Mouse (Mus musculus): ENCODE measurements at regions not wholly inside any gene's neighbourhood (a gene's known extent, or its start where the extent isn't known, plus 50 kb on each side); places are given as distances from the start of the nearest gene placed in this dataset.
A peak's percentile ranks its signal among the peaks of the same experiment; 100 is the strongest.
"Not testable (repeated sequence)": the region's sequence is repeated elsewhere in the genome, so short reads cannot be mapped to it uniquely, and the experiment has no call there.

DNA sequence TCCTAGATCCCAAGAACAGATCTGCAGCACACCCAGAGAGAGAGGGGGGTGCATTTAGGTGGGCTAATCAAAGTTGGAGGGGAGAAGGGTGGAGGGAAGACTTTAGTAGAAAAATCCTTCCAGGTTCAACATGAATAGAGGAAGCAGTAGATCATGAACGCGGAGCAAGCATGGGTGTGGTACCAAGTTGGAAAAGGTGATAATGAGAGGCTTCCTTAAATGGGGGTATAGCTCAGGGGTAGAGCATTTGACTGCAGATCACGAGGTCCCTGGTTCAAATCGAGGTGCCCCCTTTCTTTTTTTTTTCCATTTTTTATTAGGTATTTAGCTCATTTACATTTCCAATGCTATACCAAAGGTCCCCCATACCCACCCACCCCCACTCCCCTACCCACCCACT lies 54.0 kb upstream of the Krba1 start:
- not testable (repeated sequence) for DNase-seq

DNA sequence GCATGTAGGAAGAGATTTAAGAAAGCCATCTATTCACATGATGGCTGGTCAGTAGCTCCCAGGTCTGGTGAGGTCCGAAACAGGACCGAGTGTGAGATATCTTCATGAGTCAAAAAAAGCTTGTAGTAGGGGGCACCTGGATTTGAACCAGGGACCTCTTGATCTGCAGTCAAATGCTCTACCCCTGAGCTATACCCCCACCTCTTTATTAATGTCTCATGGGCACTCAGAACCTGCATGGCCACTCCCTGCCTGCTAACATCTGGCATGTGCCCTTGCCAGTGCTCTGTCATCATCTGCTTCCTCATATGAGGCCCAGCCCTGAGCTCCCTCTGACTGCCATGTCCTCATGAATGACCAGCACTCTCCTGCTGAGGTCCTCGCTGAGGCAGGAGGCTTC lies 58.4 kb upstream of the Krba1 start:
- not testable (repeated sequence) for DNase-seq

DNA sequence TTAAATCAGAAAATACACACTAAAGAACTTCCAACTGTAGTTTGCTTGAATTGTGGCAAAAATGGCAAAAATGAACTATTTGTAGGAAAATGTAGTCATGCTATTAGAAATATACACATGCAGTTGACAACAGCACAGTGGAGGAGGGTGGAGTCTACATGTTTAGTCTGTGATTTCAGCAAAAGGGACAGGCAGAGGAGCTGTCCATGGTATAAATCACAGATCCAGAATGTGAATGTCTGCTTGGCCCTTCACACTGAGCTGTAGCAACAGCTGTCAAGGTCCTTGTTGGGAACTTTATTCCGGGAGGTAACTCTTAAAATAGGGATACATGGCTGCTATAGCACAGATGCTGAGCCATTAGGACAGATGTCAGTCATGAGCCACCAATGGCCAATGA lies 107.4 kb upstream of the Krba1 start:
- no peak for DNase-seq

DNA sequence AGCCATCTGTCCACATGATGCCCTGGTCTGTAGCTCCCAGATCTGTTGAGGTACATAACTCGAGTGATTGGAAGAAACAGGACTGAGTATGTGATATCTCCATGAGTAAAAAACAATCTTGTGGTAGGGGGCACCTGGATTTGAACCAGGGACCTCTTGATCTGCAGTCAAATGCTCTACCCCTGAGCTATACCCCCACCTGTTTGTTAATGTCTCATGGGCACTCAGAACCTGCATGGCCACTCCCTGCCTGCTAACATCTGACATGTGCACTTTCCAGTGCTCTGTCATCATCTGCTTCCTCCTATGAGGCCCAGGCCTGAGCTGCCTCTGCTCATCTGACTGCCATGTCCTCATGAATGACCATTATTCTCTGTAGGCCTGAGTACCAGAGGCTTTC lies 115.7 kb upstream of the Krba1 start:
- not testable (repeated sequence) for DNase-seq

DNA sequence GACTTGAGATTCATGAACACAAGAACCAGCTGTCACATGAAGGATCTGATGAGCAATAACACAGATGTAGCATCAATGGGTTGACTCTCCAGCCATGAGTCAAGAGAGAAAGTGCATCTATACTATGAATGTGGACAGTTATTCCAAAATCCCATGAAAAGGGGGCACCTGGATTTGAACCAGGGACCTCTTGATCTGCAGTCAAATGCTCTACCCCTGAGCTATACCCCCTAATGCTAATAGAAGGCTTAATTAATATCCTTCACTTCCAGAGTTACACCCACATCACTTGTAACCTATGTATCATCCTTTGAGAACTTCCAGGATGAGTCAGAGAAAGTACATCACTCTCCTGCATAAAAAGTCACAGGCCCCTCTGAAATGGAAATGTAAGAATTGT lies 133.8 kb upstream of the Krba1 start:
- DNase-seq: not testable (repeated sequence)

DNA sequence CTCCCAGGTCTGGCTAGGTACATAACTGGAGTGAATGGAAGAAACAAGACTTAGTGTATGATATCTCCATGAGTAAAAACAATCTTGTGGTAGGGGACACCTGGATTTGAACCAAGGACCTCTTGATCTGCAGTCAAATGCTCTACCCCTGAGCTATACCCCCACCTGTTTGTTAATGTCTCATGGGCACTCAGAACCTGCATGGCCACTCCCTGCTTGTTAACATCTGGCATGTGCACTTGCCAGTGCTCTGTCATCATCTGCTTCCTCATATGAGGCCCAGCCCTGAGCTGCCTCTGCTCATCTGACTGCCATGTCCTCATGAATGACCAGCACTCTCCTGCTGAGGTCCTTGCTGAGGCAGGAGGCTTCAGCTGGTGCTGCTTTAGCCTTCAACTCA lies 142.4 kb upstream of the Krba1 start:
- DNase-seq: not testable (repeated sequence)

DNA sequence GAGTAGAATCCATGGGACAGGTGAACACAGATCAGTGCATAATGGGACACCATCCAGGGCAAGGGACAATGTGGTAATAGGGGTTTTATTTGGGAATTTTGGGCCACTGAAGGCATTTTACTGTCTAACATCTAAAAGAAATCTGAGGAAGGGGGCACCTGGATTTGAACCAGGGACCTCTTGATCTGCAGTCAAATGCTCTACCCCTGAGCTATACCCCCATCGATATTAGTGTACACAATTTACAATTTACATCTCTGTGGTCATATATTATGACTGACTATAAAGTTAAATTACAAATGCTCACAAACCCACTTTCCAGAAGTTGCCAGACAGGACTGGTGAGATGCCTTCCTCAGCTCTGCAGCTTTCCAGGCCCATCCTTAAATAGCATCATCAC lies 143.4 kb upstream of the Krba1 start:
- no peak for DNase-seq

DNA sequence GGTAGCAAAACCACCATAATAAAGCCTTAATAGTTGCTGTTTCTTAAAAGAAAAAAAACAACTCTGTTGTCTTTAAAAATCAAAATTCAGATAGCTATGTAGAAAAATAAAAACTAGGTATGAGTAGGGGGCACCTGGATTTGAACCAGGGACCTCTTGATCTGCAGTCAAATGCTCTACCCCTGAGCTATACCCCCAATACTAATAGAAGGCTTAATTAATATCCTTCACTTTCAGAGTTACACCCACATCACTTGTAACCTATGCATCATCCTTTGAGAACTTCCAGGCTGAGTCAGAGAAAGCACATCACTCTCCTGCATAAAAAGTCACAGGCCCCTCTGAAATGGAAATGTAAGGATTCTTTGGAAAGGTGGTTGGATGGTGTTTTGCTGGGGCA lies 151.2 kb upstream of the Krba1 start:
- not testable (repeated sequence) for DNase-seq

DNA sequence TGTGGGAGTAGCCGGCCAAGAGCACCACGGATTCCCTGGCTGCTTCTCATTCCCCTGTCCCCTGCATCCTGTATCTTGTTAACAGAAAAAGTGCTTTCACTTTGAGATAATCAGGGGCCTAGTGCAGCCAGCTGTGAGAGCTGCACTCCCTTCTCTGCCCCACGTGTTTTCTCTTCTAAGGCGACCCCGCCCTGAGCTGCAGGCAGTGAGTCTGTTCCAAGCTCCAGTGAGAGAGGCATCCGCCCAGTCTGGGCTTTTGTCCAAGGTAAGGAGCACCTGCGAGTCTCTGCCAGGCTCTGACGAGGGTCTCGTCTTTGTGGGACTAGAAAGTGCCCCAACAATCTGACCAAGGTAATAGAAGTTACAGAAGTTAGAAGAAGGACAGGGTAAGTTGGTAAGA lies 141.0 kb upstream of the Zfp746 start:
- DNase-seq: no peak

DNA sequence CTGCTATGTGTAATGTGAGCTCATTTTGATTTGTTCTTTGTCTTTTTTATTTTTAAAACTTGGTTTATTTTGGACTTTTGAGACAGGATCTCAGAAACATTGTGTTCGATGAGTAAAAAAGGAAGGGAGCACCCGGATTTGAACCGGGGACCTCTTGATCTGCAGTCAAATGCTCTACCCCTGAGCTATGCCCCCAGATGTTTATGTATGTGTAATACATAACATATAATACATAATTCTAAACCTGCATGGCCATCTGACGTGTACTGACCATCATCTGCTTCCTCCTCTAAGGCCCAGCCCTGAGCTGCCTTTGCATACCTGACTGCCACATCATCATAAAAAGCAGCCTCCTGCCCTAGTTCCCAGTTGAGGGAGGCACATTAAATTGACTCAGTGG lies 137.8 kb upstream of the Zfp746 start:
- no peak for DNase-seq

DNA sequence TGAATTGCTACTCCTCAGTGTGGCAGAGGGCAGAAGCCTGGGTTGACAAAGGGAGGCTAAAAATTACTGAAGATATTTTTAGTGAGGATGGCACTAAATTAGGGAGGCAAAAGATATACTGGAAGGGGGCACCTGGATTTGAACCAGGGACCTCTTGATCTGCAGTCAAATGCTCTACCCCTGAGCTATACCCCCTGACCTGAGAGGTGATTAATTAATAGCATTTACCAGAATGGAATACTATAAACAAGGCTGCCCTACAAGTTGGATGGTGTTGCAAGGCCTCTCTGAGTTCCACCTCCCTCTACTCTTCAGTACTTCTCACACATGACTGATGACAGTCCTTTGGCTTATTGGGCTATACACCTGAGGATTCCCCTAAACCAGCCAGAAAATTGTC lies 136.6 kb upstream of the Zfp746 start:
- DNase-seq: no peak

DNA sequence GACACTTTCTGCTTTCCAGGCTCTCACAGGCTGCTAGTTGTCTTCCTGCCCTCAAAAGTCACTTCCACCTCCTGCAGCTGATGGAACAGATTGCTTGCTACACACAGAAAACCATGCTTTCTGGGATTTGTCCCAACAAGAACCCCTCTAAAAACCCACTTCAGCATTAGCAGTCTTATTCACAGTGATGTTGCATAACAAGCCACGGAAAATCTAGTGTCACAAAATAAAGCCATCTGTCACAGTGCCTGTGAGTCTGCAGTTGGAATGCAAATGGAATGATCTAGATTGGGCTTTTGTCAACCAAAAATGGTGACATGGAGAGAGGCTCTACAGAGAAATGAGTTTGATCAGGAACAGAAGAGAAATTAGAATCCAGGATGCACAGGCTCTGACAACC lies 135.4 kb upstream of the Zfp746 start:
- peak; percentile 18 to 39 for DNase-seq

DNA sequence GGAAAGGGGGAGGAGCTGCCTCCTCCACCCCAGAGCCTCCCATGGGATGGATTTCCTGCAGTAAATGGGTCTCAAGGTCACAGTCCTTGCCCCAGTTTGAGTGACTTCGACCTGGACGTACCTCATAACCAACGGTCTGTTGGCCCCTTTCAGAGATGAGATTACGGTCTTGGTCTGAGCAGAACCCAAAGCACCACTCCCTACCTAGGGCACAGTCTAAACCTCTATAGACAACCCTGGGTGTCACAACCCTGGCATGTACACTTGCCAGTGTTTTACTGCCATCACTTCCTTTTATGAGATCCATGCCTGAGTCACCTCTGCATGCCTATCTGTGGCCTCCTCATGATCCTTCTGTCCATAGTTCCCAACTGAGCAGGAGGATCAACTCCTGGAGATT lies 128.8 kb upstream of the Zfp746 start:
- DNase-seq: no peak

DNA sequence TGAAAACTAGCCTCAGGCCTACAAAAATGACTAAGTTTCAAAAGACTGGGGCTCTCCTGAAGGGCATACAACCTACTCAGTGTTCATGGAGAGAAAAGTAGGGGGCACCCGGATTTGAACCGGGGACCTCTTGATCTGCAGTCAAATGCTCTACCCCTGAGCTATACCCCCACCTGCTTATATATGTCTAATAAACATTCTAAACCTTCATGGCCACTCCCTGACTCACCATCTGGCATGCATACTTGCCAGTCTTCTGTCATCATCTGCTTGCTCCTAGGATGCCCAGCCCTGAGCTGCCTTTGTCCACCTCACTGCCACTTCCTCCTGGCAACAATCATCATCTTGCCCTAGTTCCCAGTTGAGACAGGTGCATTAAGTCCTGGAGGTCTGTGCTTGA lies 123.3 kb upstream of the Zfp746 start:
- DNase-seq: no peak

DNA sequence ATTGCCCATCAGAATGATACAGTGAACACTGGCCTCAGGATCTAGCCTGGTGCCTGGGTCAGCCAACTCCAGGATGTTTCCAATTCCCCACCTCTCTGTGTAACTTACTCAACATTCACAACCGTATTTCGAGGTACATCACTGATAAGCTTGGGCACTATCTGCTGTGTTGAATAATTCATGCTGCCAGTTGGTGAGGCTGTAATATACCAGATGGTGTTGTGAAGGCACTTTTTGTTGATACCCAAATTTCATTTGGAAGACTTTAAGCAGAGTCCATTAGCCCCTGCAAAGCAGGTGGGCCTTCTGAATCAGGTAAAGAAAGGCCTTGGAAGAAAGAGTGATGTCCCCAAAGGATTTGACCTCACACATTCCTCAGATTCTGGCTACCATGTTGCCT lies 122.7 kb upstream of the Zfp746 start:
- DNase-seq: no peak

DNA sequence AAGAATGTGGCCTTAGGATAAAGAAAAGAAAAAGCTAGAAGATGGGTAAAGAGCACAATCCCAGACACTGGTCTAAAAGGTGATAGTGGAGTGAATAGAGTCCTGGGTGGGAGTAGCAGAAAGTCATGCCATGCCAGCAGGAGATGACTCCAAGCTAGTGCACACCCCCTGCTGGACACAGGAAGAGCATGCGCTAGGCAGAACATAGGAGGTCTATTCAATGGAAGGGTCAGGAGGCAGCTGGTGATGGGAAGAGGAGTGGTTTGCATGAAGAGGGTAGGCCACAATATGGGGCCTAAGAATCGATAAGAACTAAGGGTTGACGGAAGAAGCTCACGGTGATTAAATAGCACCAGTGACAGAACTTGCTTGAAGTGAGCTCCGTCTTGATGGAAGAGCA lies 119.3 kb upstream of the Zfp746 start:
- DNase-seq: no peak

DNA sequence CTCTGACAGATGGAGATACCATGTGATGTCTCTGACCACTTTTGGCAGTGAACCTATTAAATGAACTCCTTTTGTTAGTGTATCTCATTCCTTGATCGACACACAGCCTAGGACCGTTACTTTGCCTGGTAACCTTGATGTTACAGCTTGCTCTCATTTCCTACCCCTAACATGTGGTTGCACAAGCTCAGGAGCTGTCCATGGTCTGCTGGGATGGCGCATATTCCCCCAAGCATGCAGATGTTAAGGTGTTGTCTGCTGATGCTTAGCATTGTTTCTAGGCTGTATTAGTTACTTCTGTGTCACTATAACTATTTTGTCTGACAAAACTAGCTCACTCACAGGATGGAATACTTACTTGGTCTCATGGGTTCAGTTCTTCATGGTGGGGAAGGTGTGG lies 113.6 kb upstream of the Zfp746 start:
- no peak for DNase-seq

DNA sequence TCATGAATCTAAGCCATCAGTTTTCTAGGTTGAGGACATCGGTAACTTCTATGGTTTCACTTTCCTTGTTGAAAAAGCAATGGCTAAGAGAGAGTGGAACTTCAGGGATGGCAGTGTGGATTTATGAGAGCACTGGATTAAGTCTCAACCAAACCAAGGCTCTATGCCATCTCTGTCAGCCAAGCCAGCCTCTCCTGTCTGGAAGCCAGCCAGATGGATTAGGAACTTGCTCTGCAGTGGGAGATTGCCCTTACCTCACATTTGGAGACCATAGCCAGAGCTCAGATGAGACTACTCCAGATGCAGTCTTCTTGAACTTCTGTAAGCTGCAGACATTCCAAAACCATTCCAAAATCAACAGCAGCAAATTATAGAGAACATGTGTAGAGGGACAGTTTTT lies 112.4 kb upstream of the Zfp746 start:
- no peak for DNase-seq

DNA sequence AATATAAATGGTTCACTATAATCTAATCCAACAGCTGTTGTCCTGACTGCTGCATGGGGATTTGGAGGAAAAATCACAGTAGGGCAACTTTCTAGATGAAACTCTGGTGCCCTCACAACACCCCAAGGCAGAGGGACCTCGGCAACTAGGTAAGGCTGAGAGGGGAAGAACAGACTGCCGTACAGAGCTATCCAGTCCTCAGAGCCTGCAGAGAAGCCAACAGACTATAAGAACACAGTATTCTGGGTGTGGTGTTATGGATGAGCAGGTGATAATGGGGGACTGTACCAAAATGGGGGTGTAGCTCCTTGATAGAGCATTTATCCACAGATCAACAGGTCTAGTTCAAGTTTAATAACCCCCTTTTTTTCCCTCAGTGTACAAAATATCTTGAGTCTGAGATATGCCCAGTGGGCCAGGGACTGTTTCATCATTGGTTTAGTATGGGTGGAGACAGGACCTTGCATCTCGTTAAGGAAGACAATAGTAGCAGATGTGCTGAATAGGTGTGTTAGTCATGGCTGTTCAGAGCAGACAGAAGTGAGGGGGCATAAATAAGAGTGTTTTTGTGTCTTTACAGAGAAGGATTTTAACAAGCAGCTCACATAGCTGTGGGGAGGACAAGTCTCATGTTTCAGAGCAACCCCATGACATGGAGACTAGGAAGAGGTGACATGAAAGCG lies 111.4 kb upstream of the Zfp746 start:
- DNase-seq: no peak

DNA sequence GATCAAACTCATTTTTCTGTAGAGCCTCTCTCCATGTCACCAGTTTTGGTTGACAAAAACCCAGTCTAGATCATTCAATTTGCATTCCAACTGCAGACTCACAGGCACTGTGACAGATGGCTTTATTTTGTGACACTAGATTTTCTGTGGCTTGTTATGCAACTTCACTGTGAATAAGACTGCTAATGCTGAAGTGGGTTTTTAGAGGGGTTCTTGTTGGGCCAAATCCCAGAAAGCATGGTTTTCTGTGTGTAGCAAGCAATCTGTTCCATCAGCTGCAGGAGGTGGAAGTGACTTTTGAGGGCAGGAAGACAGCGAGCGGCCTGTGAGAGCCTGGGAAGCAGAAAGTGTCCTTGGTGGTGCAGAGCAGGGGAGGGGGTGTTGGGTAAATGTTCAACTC lies 102.0 kb upstream of the Zfp746 start:
- DNase-seq: peak in 1 of 2 experiments; percentile 6

DNA sequence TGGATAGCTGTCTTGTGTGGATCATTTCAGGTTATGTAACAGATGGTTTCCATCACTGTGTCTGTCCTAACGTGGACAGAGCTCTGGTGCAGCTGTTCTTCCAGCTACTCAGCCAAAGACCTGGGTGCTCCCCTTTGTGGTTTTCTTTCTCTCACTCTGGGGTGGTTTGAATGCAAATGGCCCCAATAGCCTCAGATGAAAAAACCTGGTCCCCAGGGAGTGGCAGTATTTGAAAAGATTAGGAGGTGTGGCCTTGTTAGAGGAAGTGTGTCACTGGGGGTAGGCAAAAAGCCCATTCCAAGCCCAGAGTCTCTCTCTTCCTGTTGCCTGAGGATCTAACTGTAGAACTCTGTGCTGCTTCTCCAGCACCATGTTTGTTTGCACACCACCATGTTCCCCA lies 98.9 kb upstream of the Zfp746 start:
- DNase-seq: no peak

DNA sequence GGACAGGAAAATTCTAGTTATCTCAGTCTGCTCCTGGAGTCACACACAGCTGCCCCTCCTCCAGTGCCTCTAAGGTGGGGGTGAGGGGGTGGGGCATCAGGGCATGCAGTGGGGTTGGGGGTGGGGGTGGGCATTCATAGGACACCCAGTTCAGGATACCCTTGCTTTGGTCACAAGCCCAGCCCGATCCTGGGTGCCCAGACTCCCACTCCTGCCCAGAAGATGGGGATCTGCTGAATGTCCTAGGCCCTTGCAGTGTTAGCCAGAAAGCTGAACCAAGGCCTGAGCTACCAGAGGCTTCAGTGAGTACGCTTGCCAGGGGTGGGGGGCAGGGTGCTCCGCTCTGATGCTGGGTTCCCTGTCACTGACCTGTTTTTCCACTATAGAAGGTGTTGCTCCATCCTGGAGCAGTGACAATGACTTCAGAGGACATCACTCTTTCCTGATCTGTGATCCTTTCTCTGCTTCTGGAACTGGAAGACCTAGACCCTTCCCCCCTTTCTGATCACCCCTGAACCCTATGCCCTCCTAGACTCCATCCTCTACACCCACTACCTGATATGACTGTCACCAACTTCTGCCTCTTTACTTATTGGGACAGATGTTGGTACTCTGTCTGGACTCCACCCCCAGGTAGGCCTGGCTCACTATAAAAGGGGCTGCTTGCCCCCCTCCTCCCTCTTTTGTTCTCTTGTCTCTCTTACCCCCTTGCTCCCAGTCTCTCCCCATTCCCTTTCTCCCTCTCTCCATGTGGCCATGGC lies 92.1 kb upstream of the Zfp746 start:
- DNase-seq: peak; percentile 19 to 20

DNA sequence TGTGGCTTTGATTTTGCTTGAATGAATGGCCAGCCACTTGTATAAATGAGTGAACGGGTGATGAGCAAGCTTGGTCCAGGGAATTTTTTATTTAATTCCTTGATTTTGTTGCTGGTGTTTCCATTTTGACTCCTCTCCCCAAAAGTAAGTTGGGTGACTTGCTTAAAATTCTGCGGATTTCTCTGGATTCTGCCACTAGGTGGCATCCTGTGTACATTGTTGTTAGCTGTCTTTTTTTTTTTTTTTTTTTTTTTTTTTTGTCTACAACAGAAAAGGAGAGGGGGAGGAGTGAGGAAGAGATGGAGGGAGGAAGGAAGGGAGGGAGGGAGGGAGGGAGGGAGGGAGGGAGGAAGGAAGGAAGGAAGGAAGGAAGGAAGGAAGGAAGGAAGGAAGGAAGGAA lies 91.5 kb upstream of the Zfp746 start:
- peak; percentile 78 to 80 for DNase-seq

DNA sequence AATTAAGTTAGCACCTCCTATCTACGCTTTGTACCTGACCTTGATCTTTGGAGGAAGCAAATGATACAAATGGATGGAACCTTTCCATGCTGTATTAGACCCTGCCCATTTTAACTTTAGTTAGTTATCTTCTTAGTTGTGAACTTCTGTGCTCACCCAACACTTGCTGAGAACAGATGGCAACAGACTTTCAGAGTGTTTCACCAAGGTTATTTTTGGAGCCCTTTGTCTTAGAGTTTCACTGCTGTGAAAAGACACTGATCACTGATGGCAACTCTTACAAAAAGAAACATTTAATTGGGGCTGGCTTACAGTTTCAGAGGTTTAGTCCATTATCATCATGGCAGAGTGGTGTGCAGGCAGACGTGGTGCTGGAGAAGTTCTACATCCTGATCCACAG lies 88.8 kb upstream of the Zfp746 start:
- DNase-seq: no peak

DNA sequence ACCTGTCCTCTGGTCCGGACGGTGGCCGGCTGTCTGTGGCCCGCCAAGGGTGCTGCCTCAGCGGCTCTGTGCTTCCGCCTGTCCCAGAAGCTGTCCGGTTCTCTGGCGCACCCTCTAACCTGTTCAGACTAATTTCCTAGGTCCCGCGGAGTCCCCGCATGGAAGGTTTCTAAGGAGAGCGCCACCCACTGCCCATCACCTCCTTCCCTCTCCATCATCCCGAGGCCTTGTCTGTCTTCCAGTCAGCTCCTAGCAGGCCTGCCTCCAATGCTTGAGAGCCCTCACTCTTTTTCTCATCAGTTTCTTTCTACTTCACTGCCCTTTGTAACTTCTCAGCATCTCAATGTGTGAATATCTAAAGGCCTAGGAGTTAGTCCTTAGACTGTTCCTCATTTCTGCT lies 86.4 kb upstream of the Zfp746 start:
- not testable (repeated sequence) for DNase-seq
